Mouse (Mus musculus): ENCODE measurements at regions not wholly inside any gene's neighbourhood (a gene's known extent, or its start where the extent isn't known, plus 50 kb on each side); places are given as distances from the start of the nearest gene placed in this dataset.

DNA sequence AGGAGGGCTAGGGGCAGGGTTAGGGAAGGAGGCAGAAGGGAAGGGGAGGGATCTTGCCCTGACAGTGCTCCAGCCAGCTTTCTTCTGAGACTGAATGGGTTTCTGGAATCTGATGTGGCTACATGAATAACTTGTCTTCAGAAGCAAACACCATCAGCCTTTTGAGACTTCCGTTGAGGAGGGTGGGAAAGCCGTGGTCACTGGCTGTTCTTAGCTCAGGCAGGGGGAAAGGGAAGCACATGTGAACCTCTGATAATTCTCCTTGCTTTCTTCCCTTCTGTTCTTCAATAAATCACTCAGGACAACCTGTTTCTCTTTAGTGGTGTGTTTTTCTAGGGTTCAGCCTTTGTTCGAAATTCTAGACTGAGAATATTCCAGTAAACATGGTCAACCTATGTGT lies 148.9 kb downstream of the Bcl11a start:
- DNase-seq (ENCODE audit: low spot score): no peak
- H3K9ac ChIP-seq (ENCODE audit: low read length): no peak overlapping the region
- H3K27me3 ChIP-seq (replicated peaks; ENCODE audit: control insufficient read depth, insufficient read depth, low read length): no peaks in the 10 kb centered on the region
- no peak overlapping the region for H3K27ac ChIP-seq (ENCODE audit: low read depth, low read length)
- H3K4me1 ChIP-seq (ENCODE audit: control insufficient read depth, insufficient read depth, low read length): no peaks in the 10 kb centered on the region
- no peak overlapping the region for H3K4me3 ChIP-seq (ENCODE audit: low read depth, low read length)
- H3K36me3 ChIP-seq (ENCODE audit: control insufficient read depth, insufficient read depth, low read length): no peaks in the 10 kb centered on the region
- ATAC-seq: no peak
- no peak overlapping the region for H3K4me2 ChIP-seq (ENCODE audit: low read length)
- WGBS: 93% methylated on average over 3 of the region's 3 CpGs
- H3K9me3 ChIP-seq (replicated peaks; ENCODE audit: control insufficient read depth, low read length): no peaks in the 10 kb centered on the region

DNA sequence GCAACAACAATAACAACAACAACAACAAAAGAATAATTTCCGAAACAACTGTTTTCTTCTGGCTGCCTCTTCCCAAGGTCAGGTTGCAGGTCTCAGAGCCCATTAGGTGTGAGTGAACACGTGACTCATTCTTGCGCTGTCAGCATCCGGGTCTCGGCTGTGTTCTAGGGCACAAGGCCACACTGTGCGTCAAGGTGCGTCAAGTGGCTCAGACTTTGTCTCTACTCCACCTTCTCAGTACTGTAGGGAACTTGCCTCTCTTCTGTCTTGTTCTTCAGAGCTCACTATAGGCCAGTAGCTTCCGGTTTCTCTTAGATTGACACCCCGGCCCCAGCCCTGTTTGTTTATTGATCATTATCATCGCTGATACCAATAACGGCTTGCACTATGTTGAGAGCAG lies 155.5 kb downstream of the Bcl11a start:
- DNase-seq (ENCODE audit: low spot score) (no peak), ATAC-seq (no peak)
- Histone ChIP-seq H3K27me3 (replicated peaks; ENCODE audit: control insufficient read depth, insufficient read depth, low read length) (no peaks in the 10 kb centered on the region), H3K9me3 (replicated peaks; ENCODE audit: control insufficient read depth, low read length) (no peaks in the 10 kb centered on the region), H3K36me3 (ENCODE audit: control insufficient read depth, insufficient read depth, low read length) (no peaks in the 10 kb centered on the region), H3K27ac (ENCODE audit: low read depth, low read length) (no peak overlapping the region), H3K9ac (ENCODE audit: low read length) (no peak overlapping the region), H3K4me3 (ENCODE audit: low read depth, low read length) (no peak overlapping the region), H3K4me1 (ENCODE audit: control insufficient read depth, insufficient read depth, low read length) (no peaks in the 10 kb centered on the region), H3K4me2 (ENCODE audit: low read length) (no peak overlapping the region)
- WGBS: 90% methylated on average over 11 of the region's 11 CpGs

DNA sequence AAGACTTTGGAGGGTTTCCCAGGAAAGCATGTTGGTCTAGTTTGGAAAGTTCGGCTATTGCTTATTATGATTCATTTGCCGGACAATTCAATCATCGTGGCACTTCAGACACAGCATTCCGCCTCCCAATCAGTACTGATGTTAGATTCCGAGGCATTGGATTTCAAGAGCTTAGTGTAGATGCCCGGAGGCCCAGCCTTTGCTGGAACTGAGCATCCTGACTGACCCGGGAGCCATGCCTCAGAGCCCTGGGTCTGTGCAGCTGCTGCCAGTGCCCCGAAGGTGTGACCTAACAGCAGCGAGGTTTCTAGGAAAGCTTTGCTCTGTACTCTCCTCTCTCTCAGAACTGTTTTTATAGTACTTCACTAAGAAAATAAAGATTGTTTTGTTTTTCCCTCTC lies 156.0 kb downstream of the Bcl11a start:
- Histone ChIP-seq H3K9me3 (replicated peaks; ENCODE audit: control insufficient read depth, low read length) (no peaks in the 10 kb centered on the region), H3K27me3 (replicated peaks; ENCODE audit: control insufficient read depth, insufficient read depth, low read length) (no peaks in the 10 kb centered on the region), H3K4me3 (ENCODE audit: low read depth, low read length) (no peak overlapping the region), H3K36me3 (ENCODE audit: control insufficient read depth, insufficient read depth, low read length) (no peaks in the 10 kb centered on the region), H3K4me2 (ENCODE audit: low read length) (no peak overlapping the region), H3K9ac (ENCODE audit: low read length) (no peak overlapping the region), H3K4me1 (ENCODE audit: control insufficient read depth, insufficient read depth, low read length) (no peaks in the 10 kb centered on the region), H3K27ac (ENCODE audit: low read depth, low read length) (no peak overlapping the region)
- no peak for DNase-seq (ENCODE audit: low spot score)
- 69% methylated on average over 9 of the region's 9 CpGs for WGBS
- ATAC-seq: no peak

DNA sequence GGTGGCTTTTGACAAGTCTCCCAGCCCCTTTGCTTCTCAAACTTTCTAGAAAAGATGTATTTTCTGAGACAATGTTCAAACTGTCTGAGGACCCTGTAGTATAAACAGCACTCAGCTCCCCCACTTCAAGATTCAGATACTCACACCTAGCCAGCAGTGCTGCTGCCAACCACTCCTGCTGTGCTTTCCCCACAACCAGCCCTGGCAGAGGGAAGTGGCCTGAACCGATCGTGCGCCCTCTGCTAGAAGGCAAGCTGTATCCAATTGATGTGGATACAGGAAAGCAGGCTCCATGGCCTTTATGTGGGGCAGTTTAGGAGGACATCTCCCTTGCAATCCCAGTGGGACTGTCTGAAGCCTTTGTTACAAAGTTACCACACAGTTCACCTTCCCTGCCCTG lies 156.6 kb downstream of the Bcl11a start:
- Histone ChIP-seq H3K4me3 (ENCODE audit: low read depth, low read length) (no peak overlapping the region), H3K9me3 (replicated peaks; ENCODE audit: control insufficient read depth, low read length) (no peaks in the 10 kb centered on the region), H3K27me3 (replicated peaks; ENCODE audit: control insufficient read depth, insufficient read depth, low read length) (no peaks in the 10 kb centered on the region), H3K36me3 (ENCODE audit: control insufficient read depth, insufficient read depth, low read length) (no peaks in the 10 kb centered on the region), H3K27ac (ENCODE audit: low read depth, low read length) (no peak overlapping the region), H3K4me1 (ENCODE audit: control insufficient read depth, insufficient read depth, low read length) (no peaks in the 10 kb centered on the region), H3K4me2 (ENCODE audit: low read length) (no peak overlapping the region), H3K9ac (ENCODE audit: low read length) (no peak overlapping the region)
- 76% methylated on average over 3 of the region's 3 CpGs for WGBS
- ATAC-seq: no peak
- no peak for DNase-seq (ENCODE audit: low spot score)

DNA sequence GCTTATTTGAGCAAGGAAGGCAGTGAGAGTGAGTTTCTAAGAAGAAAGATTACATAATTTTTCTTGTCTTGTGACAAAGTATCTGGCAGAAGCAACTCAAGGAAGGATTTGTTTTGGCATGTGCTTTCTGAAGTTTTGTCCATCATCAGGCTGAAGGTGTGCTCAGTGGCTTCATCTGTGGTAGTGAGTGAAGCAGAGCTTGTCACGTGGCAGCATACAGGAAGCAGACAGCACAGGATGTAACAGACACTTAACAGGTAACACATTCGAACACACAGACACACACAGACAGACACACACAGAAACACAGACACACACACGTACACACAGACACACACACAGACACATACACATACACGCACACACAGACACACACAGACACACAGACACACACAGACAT lies 157.5 kb downstream of the Bcl11a start:
- no peak for DNase-seq (ENCODE audit: low spot score)
- Histone ChIP-seq H3K4me2 (ENCODE audit: low read length) (no peak overlapping the region), H3K27me3 (replicated peaks; ENCODE audit: control insufficient read depth, insufficient read depth, low read length) (no peaks in the 10 kb centered on the region), H3K4me3 (ENCODE audit: low read depth, low read length) (no peak overlapping the region), H3K4me1 (ENCODE audit: control insufficient read depth, insufficient read depth, low read length) (no peaks in the 10 kb centered on the region), H3K27ac (ENCODE audit: low read depth, low read length) (no peak overlapping the region), H3K36me3 (ENCODE audit: control insufficient read depth, insufficient read depth, low read length) (no peaks in the 10 kb centered on the region), H3K9me3 (replicated peaks; ENCODE audit: control insufficient read depth, low read length) (no peaks in the 10 kb centered on the region), H3K9ac (ENCODE audit: low read length) (no peak overlapping the region)
- WGBS: 87% methylated on average over 4 of the region's 4 CpGs
- no peak for ATAC-seq

DNA sequence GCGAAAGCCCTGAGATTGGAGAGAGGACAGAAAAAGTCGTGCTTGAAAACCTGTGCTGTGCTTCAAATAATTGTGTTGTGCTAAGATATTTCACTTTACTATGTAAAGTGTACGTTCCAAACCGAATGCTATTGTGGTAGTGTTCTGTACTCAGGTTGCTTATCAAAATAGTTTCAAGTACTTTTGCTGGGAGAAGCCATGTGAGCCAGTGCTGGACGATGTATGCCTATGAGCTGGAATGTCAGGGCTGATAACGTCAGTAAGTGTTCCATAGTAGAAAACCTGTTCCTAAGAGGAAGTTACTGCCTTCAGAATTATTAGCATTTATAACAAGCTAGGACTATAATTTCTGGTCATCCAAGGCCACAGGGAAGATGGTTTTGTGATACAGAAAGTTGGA lies 161.8 kb downstream of the Bcl11a start:
- Histone ChIP-seq H3K4me2 (ENCODE audit: low read length) (no peak overlapping the region), H3K9ac (ENCODE audit: low read length) (no peak overlapping the region), H3K27ac (ENCODE audit: low read depth, low read length) (no peak overlapping the region), H3K4me1 (ENCODE audit: control insufficient read depth, insufficient read depth, low read length) (peaks cover 4% of the 10 kb centered on the region; the same call in 1 of the 2 replicates), H3K27me3 (replicated peaks; ENCODE audit: control insufficient read depth, insufficient read depth, low read length) (no peaks in the 10 kb centered on the region), H3K36me3 (ENCODE audit: control insufficient read depth, insufficient read depth, low read length) (no peaks in the 10 kb centered on the region), H3K4me3 (ENCODE audit: low read depth, low read length) (no peak overlapping the region), H3K9me3 (replicated peaks; ENCODE audit: control insufficient read depth, low read length) (no peaks in the 10 kb centered on the region)
- DNase-seq (ENCODE audit: low spot score) (no peak), ATAC-seq (no peak)
- WGBS: 95% methylated on average over 6 of the region's 6 CpGs

DNA sequence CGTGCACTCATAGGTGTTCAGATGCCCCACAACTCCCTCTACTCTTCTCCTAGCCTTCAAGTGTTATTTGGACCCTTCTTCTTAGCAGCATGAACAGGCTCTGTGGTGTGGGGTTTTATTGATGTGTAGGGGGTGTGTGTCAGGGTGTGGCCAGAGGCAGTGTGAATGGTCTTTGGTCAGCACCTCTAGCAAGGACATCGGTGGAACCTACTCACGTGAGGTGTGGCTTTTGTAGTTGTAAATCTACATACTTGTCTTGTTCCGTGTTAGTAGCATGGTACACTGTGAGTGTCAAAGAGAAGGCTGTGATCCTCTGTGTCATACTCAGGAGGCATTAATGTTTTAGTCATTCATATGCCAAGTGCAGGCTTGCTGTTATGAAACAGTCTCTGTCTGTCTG lies 164.2 kb downstream of the Bcl11a start:
- no peaks in the 10 kb centered on the region for H3K9me3 ChIP-seq (replicated peaks; ENCODE audit: control insufficient read depth, low read length)
- H3K4me2 ChIP-seq (ENCODE audit: low read length): no peak overlapping the region
- H3K4me3 ChIP-seq (ENCODE audit: low read depth, low read length): no peak overlapping the region
- DNase-seq (ENCODE audit: low spot score) (no peak), ATAC-seq (no peak)
- H3K27ac ChIP-seq (ENCODE audit: low read depth, low read length): no peak overlapping the region
- no peaks in the 10 kb centered on the region for H3K36me3 ChIP-seq (ENCODE audit: control insufficient read depth, insufficient read depth, low read length)
- no peaks in the 10 kb centered on the region for H3K27me3 ChIP-seq (replicated peaks; ENCODE audit: control insufficient read depth, insufficient read depth, low read length)
- no peak overlapping the region for H3K9ac ChIP-seq (ENCODE audit: low read length)
- 87% methylated on average over 4 of the region's 4 CpGs for WGBS
- peaks cover 4% of the 10 kb centered on the region; the same call in 1 of the 2 replicates for H3K4me1 ChIP-seq (ENCODE audit: control insufficient read depth, insufficient read depth, low read length)

DNA sequence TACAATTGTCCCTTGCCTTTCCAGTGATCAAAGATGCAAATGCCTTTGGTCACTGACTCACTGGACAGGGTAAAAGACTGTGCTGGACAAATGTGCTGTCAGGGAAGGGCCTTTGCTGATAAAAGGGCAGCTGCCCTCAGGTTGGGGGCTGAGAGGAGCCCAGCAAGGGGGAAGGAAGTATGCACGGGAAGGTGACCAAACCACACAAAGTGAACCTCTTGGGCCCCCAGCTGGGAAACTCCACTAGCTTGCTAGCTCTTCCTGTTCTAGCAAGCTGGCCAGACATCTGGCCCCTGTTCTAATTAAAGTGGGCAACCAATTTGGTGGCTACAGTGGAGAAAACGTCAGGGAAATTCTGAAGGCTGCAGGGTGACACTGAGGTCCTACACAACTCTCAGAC lies 165.0 kb downstream of the Bcl11a start:
- Histone ChIP-seq H3K27me3 (replicated peaks; ENCODE audit: control insufficient read depth, insufficient read depth, low read length) (no peaks in the 10 kb centered on the region), H3K4me3 (ENCODE audit: low read depth, low read length) (no peak overlapping the region), H3K9me3 (replicated peaks; ENCODE audit: control insufficient read depth, low read length) (no peaks in the 10 kb centered on the region), H3K36me3 (ENCODE audit: control insufficient read depth, insufficient read depth, low read length) (no peaks in the 10 kb centered on the region), H3K4me2 (ENCODE audit: low read length) (no peak overlapping the region), H3K9ac (ENCODE audit: low read length) (no peak overlapping the region), H3K27ac (ENCODE audit: low read depth, low read length) (no peak overlapping the region), H3K4me1 (ENCODE audit: control insufficient read depth, insufficient read depth, low read length) (peaks cover 4% of the 10 kb centered on the region; the same call in 1 of the 2 replicates)
- ATAC-seq: no peak
- WGBS: 11% methylated on average over 2 of the region's 2 CpGs
- DNase-seq (ENCODE audit: low spot score): no peak

DNA sequence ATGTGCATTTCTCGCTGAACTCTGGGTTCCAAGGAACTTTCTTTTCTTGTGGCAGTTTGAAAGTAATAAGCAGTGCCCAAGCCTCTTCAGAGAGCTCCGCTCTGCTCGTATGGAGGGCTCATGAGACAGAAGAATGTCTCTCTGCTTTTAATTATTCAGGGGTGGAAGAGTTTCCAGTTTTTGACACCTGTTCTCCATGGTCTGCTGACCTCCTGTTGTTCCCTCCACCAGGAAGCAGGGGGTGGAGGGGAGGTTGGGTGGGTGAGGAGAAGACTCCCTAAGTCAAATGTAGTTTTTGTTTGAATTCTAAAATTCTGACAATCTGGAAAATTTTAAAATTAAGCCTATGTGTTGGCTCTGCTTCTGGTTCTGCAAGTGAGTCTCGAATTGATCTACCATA lies 167.5 kb downstream of the Bcl11a start:
- no peak overlapping the region for H3K4me3 ChIP-seq (ENCODE audit: low read depth, low read length)
- DNase-seq (ENCODE audit: low spot score): no peak
- peaks cover 4% of the 10 kb centered on the region; the same call in 1 of the 2 replicates for H3K4me1 ChIP-seq (ENCODE audit: control insufficient read depth, insufficient read depth, low read length)
- no peak overlapping the region for H3K27ac ChIP-seq (ENCODE audit: low read depth, low read length)
- no peak overlapping the region for H3K9ac ChIP-seq (ENCODE audit: low read length)
- H3K4me2 ChIP-seq (ENCODE audit: low read length): no peak overlapping the region
- ATAC-seq: no peak
- H3K9me3 ChIP-seq (replicated peaks; ENCODE audit: control insufficient read depth, low read length): no peaks in the 10 kb centered on the region
- H3K36me3 ChIP-seq (ENCODE audit: control insufficient read depth, insufficient read depth, low read length): no peaks in the 10 kb centered on the region
- WGBS: 89% methylated on average over 4 of the region's 4 CpGs
- H3K27me3 ChIP-seq (replicated peaks; ENCODE audit: control insufficient read depth, insufficient read depth, low read length): no peaks in the 10 kb centered on the region
